Mouse (Mus musculus) ES-E14 (cell line): ENCODE measurements around the gene Gm49384.

Experiments
- CHD2 ChIP-seq: IDR thresholded peaks from 2 replicates; pipeline ENCODE4 v1.6.1; 2014; ENCODE audit warnings: mild to moderate bottlenecking, low read depth, low read length, inconsistent platforms
- HCFC1 ChIP-seq: IDR thresholded peaks from 2 replicates; pipeline ENCODE4 v1.6.1; 2012; ENCODE audit warnings: low read length, inconsistent platforms, borderline replicate concordance; ENCODE audit not compliant: insufficient read depth
- MAFK ChIP-seq: IDR thresholded peaks from 2 replicates; pipeline ENCODE4 v1.6.1; 2014; ENCODE audit warnings: mild to moderate bottlenecking, low read depth, low read length, inconsistent platforms; ENCODE audit not compliant: insufficient read depth
- ZC3H11A ChIP-seq: IDR thresholded peaks from 2 replicates; pipeline ENCODE4 v1.6.1; 2012; ENCODE audit warnings: low read depth, mild to moderate bottlenecking, inconsistent platforms, low read length, borderline replicate concordance
- ZNF384 ChIP-seq: IDR thresholded peaks from 2 replicates; pipeline ENCODE4 v1.6.1; 2012; ENCODE audit warnings: low read depth, low read length, inconsistent platforms

DNA sequence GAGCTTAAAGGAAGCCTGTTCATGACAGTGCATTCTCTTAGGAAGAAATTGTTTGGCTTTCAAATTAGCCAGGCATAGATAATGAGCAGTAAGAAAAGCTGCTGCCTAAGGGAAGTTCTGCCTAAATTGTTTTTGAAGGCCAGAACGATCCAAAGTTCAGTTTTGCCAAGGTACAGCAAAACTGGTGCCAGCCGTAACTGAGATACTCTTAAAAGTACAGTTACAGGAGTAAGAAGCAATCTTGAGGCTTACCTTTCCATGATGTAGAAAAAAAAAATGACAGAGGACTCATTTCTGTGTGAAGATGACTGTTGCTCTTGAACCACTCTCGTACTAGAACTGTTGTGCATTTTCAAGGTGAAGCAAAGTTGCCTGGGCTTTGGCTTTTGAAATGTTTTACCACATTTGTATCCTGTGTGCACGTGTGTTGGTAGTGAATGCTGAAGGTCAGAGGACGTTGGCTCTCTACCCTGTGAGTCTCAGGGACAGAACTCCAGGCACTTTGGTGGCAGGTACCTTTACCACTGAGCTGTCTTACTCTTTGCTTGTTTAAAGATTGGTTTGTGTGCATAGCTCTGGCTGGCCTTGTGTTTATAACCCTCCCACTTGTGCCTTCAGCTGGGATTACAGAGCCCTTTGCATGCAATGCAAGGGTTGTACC, 17.1 kb downstream of the Gm49384 start:
- TF ChIP-seq HCFC1 = no peak
- no peak for TF ChIP-seq ZNF384
- no peak for TF ChIP-seq ZC3H11A
- no peak for TF ChIP-seq MAFK
- TF ChIP-seq CHD2 = no peak
